Mouse (Mus musculus) common myeloid progenitor, adult 5-6 weeks (primary cell): ENCODE data around the gene 4930432M17Rik. TPM values are rescaled to one million over a fixed set of nuclear protein-coding genes. Genes with fewer than 3 reads are reported as not detected.

ENCODE experiments used
- ATAC-seq: replicated peaks from 2 replicates; pipeline ENCODE4 v1.8.0; 2016; ENCODE audit warnings: low read depth, mild to moderate bottlenecking, moderate TSS enrichment, inconsistent platforms; ENCODE audit not compliant: poor library complexity, severe bottlenecking
- total RNA-seq: library from RNA; stranded (forward); fragments of 200-1000, 187-1606 nt; gene quantifications from 2 replicates; pipeline ENCODE4 v1.2.3, GENCODE M21; 2017

Gene 4930432M17Rik
- total RNA-seq, 1 experiment from 2014 or later = not detected

DNA sequence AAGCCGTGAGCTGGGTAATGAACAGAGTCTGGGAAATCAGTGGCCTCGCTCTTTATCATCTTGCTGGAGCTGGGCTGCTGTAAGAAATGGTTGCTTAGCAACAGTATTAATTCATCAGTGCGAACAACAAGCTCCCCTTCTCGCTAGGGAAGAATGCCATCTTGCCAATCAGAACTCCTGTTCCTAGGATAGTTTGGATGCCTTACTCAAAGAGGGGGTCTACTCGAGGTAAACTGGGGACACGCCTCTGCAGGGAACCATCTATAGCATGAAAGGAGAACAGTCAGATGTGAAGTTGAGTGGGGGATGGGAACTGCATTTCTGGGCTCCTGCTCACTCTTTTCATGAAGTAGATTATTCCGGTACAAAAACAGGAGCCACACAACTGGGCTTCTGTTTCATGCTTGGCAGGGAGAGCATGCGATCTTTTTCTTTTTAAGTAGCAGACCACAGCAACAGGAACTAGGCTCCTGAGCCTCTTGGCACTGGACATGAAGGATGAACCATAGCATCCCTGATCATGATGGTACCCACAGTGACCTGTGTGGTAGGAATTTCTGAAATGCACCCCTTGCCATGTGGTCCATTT is 29.9 kb downstream of the 4930432M17Rik start:
- no peak for ATAC-seq

DNA sequence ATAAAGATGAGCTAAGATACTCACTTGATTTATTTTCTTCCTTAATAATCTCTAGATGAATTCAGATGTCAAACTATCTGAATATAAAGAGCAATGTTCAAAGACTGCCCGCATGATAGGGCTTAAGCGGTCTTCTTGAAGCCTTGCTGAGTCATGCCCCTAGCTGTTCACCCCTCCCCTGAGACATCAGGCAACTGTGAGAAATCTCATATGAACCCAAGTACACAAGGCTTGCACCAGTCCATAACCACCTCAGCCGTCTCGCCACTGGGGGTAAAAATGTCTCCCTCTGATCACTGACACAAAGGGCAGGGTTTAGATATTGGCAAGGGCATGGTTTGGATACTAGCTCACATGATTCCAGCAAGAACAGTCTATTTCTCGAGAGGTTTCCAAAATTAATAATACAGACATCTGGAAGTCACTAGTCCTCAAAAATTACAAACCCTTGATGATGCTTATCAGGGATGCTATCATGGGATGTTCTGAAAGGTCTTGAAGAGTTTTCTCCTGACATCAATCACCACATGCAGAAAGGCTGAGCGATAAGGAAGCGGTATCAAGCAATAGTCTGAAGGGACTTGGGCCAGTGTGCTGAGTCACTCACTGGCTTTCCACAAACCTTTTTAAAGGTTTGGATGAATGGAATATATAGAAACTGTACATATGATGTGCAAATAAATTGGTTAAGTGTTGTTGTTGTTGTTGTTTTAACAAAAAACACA is 32.8 kb downstream of the 4930432M17Rik start:
- peak; percentile 95 for ATAC-seq

DNA sequence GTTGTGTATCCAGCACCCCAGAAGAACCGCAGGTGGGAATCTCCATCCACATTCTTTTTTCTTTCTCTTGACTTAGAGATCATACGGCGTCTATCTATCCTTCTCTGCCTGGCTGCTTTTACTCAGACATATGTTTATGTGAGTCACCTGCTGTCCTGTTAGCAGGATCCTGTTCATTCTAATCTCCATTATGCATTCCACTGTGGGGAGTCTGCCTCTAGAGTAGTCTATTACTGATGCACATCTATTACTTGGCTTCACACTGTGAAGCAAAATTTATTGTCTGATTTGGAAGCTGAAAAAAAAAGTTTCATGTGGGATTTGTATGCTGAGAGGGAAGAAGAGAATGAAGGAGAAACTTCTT is 33.3 kb downstream of the 4930432M17Rik start:
- ATAC-seq = no peak

DNA sequence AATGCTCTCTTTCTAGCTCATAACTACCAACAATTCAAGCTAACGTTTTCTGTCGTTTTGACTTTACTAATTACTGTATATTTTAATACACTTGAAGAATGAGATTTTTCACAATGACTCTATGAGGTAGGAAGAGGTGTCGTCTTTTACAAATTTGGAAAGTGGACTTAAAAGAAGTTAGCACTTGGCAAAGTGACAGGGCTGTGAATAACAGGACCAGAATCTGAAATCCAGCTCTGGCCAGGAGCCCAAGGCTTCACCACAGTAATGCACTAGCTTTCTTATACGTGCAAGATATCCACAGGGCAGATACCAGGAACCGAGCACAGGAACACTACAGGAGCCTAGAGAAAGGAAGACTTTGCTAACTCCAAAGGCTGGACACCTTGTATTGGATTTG is 35.5 kb downstream of the 4930432M17Rik start:
- no peak for ATAC-seq

DNA sequence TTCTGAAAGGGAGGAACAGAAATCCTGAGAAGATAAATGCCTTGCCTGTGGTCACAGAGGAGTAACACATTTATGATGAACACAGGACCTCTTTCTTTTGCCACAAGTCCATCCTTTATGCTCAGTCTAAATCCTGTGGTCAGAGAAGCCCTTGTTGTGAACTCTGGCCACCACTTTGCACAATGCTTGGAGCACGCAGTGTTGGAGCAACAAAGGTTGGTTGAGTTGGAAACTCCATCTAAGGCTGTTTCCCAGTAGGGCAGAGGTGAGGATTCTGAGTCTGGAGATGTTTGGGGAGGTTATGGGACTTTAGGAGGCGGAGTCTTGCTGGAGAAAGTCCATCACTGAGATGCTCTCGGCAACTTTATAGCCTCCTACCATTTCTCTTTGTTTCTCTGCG is 36.5 kb downstream of the 4930432M17Rik start:
- ATAC-seq = no peak

DNA sequence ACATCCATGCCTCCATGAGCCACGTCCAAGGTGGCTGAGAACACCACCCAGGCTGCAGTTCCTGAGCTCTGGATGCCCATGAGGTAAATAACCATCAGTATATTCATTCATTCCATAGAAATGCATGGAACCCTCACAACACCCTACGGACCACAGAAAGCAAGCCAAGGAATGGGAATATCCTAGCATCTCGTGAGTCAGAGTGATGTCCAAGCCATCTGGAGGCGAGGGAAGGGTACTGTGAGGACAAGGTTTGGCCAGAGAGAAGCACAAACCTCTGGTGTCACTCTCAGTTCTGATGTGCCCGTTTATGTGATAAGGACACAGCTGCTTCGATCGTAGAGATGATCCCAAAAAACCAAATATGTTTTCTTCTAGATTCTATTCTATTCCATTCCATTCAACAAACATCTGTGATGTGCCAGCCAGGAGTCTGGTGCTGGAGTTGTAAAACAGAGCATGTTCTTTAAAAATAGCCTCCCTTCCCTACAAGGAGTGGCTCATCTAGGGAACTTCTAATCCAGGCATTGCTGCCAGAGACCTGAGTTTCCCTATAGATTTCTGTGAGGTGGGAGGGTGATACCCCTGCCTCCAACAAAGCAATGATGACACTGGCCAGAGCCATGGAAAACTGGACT is 40.5 kb downstream of the 4930432M17Rik start:
- no peak for ATAC-seq

DNA sequence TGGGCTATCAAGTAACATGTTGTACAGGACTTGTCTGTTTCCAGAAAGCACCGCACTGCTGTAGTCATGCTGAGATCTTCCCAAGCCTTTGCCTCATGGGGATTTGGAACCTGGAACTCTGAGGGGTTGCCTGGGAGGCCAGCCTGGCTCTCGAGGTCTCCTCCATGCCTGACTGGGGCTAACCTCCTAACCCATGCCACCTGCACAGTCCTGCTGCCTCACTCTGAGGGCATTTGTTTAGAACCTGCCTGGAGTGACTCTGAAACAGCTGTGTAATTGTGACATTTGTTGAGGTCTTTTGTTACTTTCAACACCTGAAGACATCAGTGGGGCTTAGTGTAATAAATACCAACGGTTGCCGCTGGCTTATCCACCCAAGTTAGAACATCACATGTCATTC is 41.7 kb downstream of the 4930432M17Rik start:
- ATAC-seq = no peak

DNA sequence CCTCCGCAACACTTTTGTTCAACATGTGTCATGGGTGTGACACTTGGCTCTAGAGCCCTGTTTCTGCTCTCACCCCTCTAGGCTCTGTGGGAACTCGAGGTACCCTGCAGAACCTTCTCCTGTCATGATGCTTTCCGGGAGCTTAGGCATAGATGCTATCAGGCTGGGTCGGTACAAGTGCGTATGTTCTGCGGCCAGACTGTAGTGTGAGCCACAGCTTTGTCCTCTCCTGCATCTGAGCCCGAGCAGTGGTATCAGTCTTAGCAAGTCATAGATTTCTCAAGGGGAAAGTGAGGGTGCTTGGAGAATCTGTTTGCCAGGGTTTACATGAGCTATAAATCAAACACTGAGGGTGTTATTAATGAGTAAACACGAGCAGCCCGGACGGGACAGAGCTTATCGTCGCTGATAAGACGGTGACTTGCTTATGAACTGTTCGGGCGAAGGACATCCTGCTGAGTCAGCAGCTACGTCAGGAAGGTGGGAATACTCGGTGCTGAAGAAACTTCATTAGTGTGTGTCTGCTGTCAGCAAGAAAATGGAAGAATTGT is 42.7 kb downstream of the 4930432M17Rik start:
- peak; percentile 50 for ATAC-seq

DNA sequence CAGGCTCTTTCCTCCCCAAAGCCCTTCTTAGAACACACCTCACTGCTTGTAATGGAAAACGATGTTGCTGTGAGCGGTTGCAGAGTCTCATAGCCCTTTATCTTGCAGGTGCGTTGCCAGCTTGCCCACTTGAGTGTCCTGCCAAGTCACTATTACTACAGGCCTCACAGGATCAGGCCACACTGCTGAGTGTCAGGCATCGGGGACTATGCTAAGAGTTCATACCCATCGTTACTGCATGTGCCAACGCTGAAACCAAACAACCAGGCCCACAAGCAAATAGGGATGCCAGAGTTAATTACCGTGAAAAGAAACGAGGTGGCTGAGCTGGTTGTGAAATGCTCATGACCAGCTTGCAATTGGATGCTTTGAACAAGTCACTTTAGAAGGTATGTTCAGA is 43.3 kb downstream of the 4930432M17Rik start:
- 0 out of 2 replicates have a peak, but pooled peaks have one; percentile 7 for ATAC-seq

DNA sequence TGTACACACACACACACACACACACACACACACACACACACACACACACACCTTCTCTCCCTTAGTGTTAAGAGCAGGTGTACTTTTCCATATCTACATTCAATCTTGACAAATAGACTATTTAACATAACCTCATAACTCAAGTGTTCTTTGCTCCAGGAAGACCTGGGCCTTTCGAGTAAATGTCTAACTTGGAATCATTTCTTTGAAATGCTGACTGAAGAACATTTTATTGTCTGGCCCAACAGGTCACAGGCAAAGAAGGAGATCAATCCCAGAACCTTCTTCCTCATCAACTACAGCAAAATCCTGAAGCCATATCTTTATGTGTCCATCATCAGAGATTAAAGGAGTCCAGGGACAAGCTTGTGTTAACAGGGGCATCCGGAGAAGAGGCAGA is 43.9 kb downstream of the 4930432M17Rik start:
- no peak for ATAC-seq

DNA sequence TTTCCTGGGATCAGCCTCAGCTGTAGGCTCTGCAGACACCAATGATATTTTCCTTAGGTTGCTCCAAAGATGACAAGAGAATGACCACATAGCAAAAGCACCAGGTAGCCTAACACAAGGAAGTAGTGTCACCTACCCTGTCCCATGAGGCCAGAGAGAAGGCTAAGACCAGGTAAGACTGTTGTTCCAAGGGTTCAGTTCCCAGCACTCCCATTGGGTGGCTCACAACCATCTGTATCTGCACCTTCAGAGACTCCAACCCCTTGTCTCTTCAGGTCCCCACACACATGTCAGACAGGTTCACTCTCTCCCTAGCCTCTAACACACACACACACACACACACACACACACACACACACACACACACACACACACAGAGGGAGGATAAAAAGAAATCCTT is 44.8 kb downstream of the 4930432M17Rik start:
- no peak for ATAC-seq

DNA sequence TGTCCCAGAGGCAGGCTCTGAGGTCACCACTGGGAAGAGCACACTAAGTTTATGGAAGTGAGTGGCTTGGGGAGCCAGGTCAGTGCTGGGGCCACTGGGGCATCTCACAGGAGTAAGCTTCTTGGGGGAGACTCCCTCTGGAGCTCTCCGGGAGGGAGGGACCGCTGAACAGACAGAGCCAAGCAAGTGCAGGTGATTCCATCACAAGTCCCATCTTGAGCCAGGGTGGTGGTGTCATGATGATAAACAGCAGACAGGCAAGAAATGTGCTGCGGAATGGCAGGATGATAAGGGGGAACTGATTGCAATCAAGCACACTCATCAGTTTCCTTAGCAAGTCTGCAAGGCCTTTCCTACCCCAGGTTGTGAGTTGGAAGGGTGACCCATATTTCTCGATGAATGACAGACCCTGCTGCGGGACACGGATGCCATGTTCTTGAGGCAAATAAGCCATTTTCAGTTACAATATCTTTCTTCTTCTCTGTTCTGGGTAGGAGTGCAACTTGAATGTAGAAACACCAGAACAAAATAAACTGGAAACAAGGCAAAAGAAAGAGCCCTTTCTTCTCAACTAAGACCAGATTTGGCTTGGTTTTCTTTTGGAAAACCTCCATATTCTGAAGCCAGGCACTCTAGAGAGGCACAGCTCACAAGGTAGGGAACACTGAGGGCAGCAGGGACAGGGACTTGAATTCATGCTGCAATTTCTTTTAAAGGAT is 45.3 kb downstream of the 4930432M17Rik start:
- ATAC-seq = no peak

DNA sequence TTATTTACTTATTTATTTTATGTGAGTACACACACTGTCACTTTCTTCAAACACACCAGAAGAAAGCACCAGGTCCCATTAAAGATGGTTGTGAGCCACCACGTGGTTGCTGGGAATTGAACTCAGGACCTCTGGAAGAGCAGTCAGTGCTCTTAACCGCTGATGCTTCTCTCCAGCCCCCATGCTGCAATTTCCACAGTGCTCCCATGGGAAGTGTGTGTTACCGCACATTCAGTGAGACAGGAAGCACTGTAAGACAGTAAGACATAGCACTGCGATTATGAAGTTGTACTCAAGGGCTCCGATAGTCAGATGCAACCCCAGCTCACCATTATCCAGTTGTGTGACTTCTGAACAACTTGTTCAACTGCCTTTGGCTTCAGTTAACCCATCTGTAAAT is 45.9 kb downstream of the 4930432M17Rik start:
- no peak for ATAC-seq

DNA sequence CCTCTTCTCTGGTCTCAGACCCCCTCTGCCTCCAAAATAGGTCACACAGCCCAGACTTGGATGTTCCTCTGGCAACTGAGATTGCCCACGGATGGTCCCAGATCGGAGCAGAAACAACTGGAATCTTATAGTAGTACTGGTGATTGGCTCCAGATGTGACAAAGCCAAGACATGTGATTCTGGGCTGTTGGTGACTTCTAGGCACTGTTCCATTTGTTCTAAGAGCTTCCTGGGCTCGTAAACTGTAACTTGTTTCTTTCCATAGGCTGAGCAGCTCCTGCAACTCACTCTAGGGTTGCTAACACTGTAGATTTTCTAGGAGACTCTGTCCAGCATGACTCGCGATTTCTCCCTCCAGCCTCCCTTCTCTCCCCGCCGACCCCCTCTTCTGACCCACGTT is 48.1 kb downstream of the 4930432M17Rik start:
- ATAC-seq = no peak

DNA sequence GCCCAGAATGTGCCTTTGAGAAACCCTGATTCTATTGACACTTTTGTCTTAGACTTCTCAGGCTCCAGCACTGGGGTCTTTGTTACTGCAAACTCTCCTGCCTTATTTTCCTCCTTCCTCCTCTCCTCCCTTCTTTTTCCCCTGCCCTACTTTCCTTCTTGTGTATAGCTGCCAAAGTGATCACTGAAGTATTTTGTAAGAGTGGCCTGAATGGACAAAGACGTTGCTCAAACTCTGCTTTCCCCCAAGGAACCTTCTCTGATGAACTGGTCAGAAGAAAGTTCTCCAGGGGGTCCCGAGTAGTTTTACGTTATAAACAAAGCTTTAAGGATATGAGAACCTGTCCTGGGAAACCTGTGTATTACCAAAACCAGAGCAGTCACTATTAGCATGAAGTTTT is 49.1 kb downstream of the 4930432M17Rik start:
- no peak for ATAC-seq

DNA sequence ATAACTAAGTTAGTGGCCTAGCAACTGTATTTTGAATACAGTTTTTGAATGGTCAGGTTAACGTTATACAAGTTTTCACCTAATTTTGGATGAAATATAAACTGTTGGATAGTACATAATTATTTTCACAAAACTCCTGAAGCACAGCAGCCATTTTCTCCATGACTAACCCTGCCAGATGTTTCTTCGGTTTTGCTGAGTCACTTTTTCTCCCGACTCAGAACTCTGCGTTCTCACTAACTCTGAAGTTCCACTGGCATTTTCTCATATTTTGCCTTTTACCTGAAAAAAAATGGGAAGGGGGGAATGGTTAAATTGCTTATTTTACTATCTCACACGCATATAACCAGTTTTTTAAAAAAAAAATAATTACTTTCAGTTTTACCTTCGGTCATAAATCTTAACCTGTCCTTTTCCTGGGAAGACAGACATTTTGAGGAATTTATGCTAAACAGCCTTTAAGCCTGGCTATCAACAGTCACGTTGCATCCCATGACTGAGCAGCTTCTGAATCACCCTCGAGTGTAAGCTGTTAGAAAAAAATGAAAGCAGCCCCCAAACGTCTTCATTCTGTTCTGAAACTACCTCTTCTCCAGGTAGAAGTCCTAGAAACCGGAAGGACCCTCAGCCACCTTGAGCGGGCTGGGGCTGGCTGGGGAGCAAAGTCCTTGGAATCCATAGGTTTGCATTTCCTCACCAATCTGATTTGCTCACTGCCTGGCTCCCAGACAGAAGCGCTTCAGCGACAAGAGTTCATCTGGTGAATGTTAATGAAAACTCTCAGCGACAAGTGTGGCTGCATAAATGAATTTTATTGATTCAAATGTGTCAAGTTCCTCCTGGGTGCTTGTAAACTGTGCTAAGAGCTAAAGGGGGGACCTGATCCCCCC is 50.5 kb downstream of the 4930432M17Rik start:
- no peak for ATAC-seq

DNA sequence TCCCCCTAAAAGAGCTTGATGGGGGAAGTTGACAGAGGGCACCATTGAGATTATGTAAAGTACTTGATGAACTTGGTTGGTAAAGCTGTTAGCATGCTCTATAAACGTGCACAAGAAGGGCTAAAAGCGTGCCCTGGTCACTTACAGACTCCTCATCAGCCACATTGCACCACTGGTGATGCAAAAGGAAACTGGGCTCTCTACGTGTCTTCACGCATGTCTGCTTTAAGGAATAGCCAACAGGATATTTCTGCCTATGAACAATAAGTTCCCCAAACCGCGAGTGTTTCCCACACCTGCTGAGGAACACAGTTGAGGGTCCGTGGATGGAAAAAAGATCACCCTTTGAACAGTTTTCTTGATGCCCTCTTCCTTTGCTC is 51.1 kb downstream of the 4930432M17Rik start:
- peak; percentile 22 for ATAC-seq

DNA sequence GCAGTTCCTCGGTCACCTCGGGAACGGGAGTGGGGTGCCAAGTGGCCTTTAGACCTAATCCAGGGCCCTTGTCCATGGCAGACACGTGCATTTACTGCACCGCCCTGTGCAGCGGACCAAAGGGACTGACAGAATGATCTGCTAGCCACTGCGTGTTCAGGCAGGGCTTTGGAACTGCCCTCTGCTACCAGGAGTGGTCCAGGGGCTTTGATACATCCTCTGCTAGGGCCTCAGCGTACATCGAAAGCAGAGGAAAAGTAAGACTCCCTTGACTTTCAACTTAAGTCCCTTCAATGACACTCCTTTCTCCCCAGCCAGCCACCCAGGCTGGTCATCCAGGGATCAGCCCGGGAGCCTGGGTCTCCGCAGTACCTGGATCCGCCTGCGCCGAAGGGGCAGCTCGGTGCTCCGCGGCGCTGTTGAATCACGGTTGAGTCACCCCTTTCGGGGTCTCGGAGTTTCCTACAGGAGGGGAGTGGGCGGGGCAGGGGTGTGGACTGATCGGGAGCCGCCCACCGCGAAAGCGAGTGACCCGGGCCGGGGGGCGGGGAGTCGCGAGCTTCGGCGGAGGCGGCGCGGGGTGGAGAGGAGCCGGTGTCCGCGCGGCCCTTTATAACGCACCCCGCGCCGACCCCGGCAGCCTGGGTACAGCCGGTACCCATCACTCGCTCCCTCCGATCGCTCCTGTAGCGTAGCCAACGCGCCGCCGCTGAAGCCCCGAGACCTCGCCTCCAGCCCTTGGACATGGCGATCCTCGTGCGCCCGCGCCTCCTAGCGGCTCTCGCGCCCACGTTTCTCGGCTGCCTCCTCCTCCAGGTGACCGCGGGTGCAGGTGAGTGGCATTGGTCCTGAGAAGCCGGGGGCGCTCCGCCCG is 52.6 kb downstream of the 4930432M17Rik start, which contains the start of gene F3:
F3 (plus strand) TSS at position 567 of the 874 bp plus-strand sequence.
- peak; percentile 60 for ATAC-seq
